Mouse (Mus musculus): ENCODE data around the gene Retreg3.

The Retreg3 gene

GRCm38 (mm10) chr11:101079746-101080145 is 39.9 kb downstream of the Retreg3 start:
- DNase-seq (ENCODE audit: low spot score): no peak

GRCm38 (mm10) chr11:101078121-101078520 is 41.6 kb downstream of the Retreg3 start, which contains the start of gene Hsd17b1:
TSS of gene Hsd17b1 (plus strand) at chr11:101078411.
- no peak for DNase-seq (ENCODE audit: low spot score)

- DNase-seq (ENCODE audit: low spot score): no peak
Observed at GRCm38 (mm10) chr11:101071810-101072428, 47.8 kb downstream of the Retreg3 start.

- DNase-seq (ENCODE audit: low spot score): no peak
Observed at GRCm38 (mm10) chr11:101070987-101071386, 48.7 kb downstream of the Retreg3 start.

GRCm38 (mm10) chr11:101070189-101070527 is 49.5 kb downstream of the Retreg3 start:
- no peak for DNase-seq (ENCODE audit: low spot score)

GRCm38 (mm10) chr11:101069391-101070188 is 50.1 kb downstream of the Retreg3 start, which contains the start of gene Naglu:
TSS of gene Naglu (plus strand) at chr11:101070012.
- DNase-seq (ENCODE audit: low spot score): peak; percentile 96

GRCm38 (mm10) chr11:101066549-101067412 is 52.9 kb downstream of the Retreg3 start:
- DNase-seq (ENCODE audit: low spot score): peak; percentile 79

GRCm38 (mm10) chr11:101065002-101065401 is 54.7 kb downstream of the Retreg3 start:
- no peak for DNase-seq (ENCODE audit: low spot score)

- DNase-seq (ENCODE audit: low spot score): no peak
Observed at GRCm38 (mm10) chr11:101064462-101064861, 55.2 kb downstream of the Retreg3 start.

- peak; percentile 85 for DNase-seq (ENCODE audit: low spot score)
Observed at GRCm38 (mm10) chr11:101063676-101064327, 55.9 kb downstream of the Retreg3 start.

- no peak for DNase-seq (ENCODE audit: low spot score)
Observed at GRCm38 (mm10) chr11:101062971-101063675, 56.6 kb downstream of the Retreg3 start.

- no peak for DNase-seq (ENCODE audit: low spot score)
Observed at GRCm38 (mm10) chr11:101062165-101062884, 57.4 kb downstream of the Retreg3 start.

GRCm38 (mm10) chr11:101061049-101061448 is 58.6 kb downstream of the Retreg3 start:
- DNase-seq (ENCODE audit: low spot score): no peak

- DNase-seq (ENCODE audit: low spot score): peak; percentile 68
Observed at GRCm38 (mm10) chr11:101060126-101060525, 59.6 kb downstream of the Retreg3 start.

- no peak for DNase-seq (ENCODE audit: low spot score)
Observed at GRCm38 (mm10) chr11:101059473-101059872, 60.2 kb downstream of the Retreg3 start.

GRCm38 (mm10) chr11:101058726-101059125 is 61.0 kb downstream of the Retreg3 start:
- no peak for DNase-seq (ENCODE audit: low spot score)

- peak; percentile 85 for DNase-seq (ENCODE audit: low spot score)
Observed at GRCm38 (mm10) chr11:101057860-101058259, 61.8 kb downstream of the Retreg3 start.

- DNase-seq (ENCODE audit: low spot score): no peak
Observed at GRCm38 (mm10) chr11:101056885-101057284, 62.8 kb downstream of the Retreg3 start.

GRCm38 (mm10) chr11:101055418-101055817 is 64.3 kb downstream of the Retreg3 start:
- DNase-seq (ENCODE audit: low spot score): no peak

GRCm38 (mm10) chr11:101053974-101054373 is 65.7 kb downstream of the Retreg3 start:
- DNase-seq (ENCODE audit: low spot score): no peak

Data from MN1 (cell line).